Mouse (Mus musculus): ENCODE measurements at regions not wholly inside any gene's neighbourhood (a gene's known extent, or its start where the extent isn't known, plus 50 kb on each side); places are given as distances from the start of the nearest gene placed in this dataset.

DNA sequence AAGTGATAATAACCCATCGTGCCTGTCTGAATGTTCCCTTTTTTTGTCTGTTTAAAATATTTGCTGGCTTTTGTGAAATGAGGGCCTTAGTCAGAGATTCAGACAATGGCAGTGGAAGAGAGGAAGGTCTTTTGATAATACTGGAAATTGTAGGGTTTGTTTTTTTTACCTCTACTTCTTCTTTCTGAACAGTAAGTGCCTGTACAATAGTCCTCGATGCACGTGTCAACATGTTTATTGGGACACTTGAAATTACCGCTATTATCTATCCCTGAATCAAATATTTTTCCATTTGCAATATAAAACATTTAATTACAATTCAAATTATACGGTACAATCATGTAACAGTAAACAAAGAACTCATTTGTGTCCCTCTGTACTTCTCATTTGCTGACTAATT, 733.5 kb downstream of the Fam19a2 start:
- H3K4me2 ChIP-seq (ENCODE audit: low read depth, low read length) = no peak overlapping the region
- no peak overlapping the region for H3K27ac ChIP-seq
- H3K27me3 ChIP-seq (ENCODE audit: insufficient read depth, low read length) = no peaks in the 10 kb centered on the region

DNA sequence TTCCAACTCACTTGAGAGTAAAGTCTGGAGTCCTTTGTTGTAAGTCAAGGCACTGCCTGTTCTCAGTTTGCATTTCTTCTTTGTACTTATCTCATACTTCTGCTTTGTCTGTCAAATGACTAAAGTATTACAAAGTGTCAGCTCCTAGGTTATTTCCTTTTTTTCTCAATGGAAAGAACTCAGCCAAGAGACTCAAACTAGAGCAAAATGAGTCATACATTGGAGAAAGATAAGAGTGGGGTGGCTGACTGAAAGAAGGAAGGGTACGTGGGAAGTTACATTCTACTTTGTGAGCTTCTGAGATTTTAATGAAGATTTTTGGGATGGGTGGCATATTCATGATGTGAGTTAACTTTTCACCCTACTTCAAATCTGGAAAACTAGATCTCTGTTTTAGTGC, 735.2 kb downstream of the Fam19a2 start:
- Histone ChIP-seq H3K9ac (replicated peaks; ENCODE audit: low read length) (no peak overlapping the region), H3K27ac (no peak overlapping the region), H3K27me3 (ENCODE audit: insufficient read depth, low read length) (no peaks in the 10 kb centered on the region), H3K4me3 (ENCODE audit: low read length) (no peak overlapping the region), H3K36me3 (ENCODE audit: insufficient read depth, low read length) (no peaks in the 10 kb centered on the region), H3K4me2 (ENCODE audit: low read depth, low read length) (no peak overlapping the region), H3K9me3 (ENCODE audit: low read length) (no peaks in the 10 kb centered on the region), H3K4me1 (ENCODE audit: insufficient read depth, low read length) (no peaks in the 10 kb centered on the region)
- DNase-seq (ENCODE audit: low spot score) (no peak), ATAC-seq (no peak)
- 84% methylated on average over 1 of the region's 1 CpGs for WGBS
- no peak for TF ChIP-seq CTCF (IDR thresholded peaks at IDR 0.05; ENCODE audit: low read depth)

More for the DNA sequence above, 733.5 kb downstream of the Fam19a2 start:
- TF ChIP-seq CTCF (IDR thresholded peaks at IDR 0.05; ENCODE audit: low read depth) = no peak
- DNase-seq (ENCODE audit: low spot score) = no peak
- ATAC-seq = no peak
- 70% methylated on average over 5 of the region's 5 CpGs for WGBS
- H3K9me3 ChIP-seq (ENCODE audit: low read length) = no peaks in the 10 kb centered on the region
- no peak overlapping the region for H3K9ac ChIP-seq (replicated peaks; ENCODE audit: low read length)
- no peak overlapping the region for H3K4me3 ChIP-seq (ENCODE audit: low read length)
- H3K4me1 ChIP-seq (ENCODE audit: insufficient read depth, low read length) = no peaks in the 10 kb centered on the region
- no peaks in the 10 kb centered on the region for H3K36me3 ChIP-seq (ENCODE audit: insufficient read depth, low read length)

DNA sequence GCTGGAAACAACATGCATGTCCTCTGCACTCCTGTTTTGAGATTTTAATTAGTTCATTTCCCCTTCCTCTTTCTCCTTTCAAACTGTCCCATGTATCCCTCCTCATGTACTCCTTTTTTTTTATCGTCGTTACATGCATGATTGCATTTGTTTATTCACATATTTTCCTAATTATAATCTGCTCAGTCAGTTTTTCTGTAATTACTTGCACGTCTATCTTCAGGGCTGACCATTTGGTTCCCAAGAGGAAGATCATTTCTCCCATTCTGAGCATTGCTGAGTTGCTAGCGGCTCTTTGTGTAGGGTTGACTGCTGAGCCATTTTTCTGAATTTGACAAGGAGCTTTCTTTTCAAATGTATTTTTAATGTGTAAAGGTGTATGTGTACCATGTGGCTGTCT, 781.2 kb downstream of the Fam19a2 start:
- Histone ChIP-seq H3K4me3 (ENCODE audit: low read length) (no peak overlapping the region), H3K27ac (no peak overlapping the region), H3K27me3 (ENCODE audit: insufficient read depth, low read length) (no peaks in the 10 kb centered on the region), H3K4me2 (ENCODE audit: low read depth, low read length) (no peak overlapping the region), H3K4me1 (ENCODE audit: insufficient read depth, low read length) (no peaks in the 10 kb centered on the region), H3K9ac (replicated peaks; ENCODE audit: low read length) (no peak overlapping the region), H3K36me3 (ENCODE audit: insufficient read depth, low read length) (no peaks in the 10 kb centered on the region), H3K9me3 (ENCODE audit: low read length) (no peaks in the 10 kb centered on the region)
- no peak for DNase-seq (ENCODE audit: low spot score)
- no peak for TF ChIP-seq CTCF (IDR thresholded peaks at IDR 0.05; ENCODE audit: low read depth)
- 61% methylated on average over 4 of the region's 4 CpGs for WGBS
- ATAC-seq = no peak

DNA sequence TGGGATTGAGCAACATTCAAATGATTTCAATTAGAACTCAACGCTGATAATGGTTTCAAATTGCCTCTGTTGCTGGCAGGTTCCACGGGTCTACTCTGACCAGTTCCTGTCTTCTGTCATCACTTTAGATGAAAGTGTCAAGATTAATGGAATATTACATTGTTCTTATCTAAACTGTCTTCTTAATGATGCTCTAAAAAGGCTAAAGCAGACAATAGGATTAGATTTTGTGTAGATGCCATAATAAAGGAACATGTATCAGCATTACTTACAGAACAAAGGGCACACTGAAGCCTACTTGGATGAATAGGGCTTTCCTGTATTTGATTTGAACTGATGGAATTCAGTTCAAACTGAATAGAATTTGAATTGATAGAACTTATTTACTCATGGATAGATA, 782.0 kb downstream of the Fam19a2 start:
- no peaks in the 10 kb centered on the region for H3K4me1 ChIP-seq (ENCODE audit: insufficient read depth, low read length)
- no peaks in the 10 kb centered on the region for H3K27me3 ChIP-seq (ENCODE audit: insufficient read depth, low read length)
- H3K9ac ChIP-seq (replicated peaks; ENCODE audit: low read length) = no peak overlapping the region
- H3K9me3 ChIP-seq (ENCODE audit: low read length) = no peaks in the 10 kb centered on the region
- DNase-seq (ENCODE audit: low spot score) (no peak), ATAC-seq (no peak)
- 86% methylated on average over 2 of the region's 2 CpGs for WGBS
- no peak overlapping the region for H3K4me3 ChIP-seq (ENCODE audit: low read length)
- no peak overlapping the region for H3K4me2 ChIP-seq (ENCODE audit: low read depth, low read length)
- TF ChIP-seq CTCF (IDR thresholded peaks at IDR 0.05; ENCODE audit: low read depth) = no peak
- H3K36me3 ChIP-seq (ENCODE audit: insufficient read depth, low read length) = no peaks in the 10 kb centered on the region
- H3K27ac ChIP-seq = no peak overlapping the region

DNA sequence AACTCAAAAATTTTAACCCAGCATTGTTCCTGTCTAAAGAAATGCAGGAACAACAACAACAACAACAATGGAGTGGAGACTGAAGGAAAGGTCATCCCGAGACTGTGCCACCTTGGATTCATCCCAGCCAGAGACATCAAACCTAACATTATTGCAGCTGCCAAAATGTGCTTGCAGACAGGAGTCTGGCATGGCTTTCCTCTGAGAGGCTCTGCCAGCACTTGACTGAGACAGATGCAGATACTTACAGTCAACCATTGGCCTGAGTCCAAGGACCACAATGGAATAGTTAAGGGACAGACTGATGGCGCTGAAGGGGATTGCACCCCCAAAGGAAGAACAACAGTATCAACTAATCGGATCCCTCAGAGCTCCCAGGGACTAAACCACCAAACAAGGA, 819.0 kb downstream of the Fam19a2 start:
- WGBS = 41% methylated on average over 3 of the region's 3 CpGs
- Histone ChIP-seq H3K4me1 (ENCODE audit: insufficient read depth, low read length) (no peaks in the 10 kb centered on the region), H3K9me3 (ENCODE audit: low read length) (no peaks in the 10 kb centered on the region), H3K36me3 (ENCODE audit: insufficient read depth, low read length) (no peaks in the 10 kb centered on the region), H3K27me3 (ENCODE audit: insufficient read depth, low read length) (no peaks in the 10 kb centered on the region), H3K4me2 (ENCODE audit: low read depth, low read length) (no peak overlapping the region), H3K4me3 (ENCODE audit: low read length) (no peak overlapping the region), H3K27ac (no peak overlapping the region), H3K9ac (replicated peaks; ENCODE audit: low read length) (no peak overlapping the region)
- peak; percentile 36 for DNase-seq (ENCODE audit: low spot score)
- no peak for TF ChIP-seq CTCF (IDR thresholded peaks at IDR 0.05; ENCODE audit: low read depth)
- ATAC-seq = no peak

DNA sequence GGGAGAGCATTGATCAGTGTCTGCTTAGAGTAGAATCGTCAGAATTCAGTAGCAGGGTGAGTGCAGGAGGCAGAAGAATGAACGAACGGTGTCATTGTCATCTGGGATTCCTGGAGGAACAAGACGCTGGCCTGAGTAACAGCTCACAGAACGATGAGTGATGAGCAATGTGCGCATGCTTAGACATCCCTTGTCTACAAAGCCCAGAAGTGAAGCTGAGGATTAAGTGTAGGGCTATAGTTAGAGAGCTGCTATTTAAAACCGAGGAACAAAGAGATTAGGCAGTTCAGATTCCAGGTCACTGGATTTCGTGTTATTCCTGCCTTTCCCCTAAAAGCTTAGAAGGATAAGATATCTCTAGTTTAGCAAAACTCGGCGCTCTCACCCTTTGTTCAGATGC, 826.8 kb downstream of the Fam19a2 start:
- no peak for TF ChIP-seq CTCF (IDR thresholded peaks at IDR 0.05; ENCODE audit: low read depth)
- DNase-seq (ENCODE audit: low spot score) = no peak
- Histone ChIP-seq H3K4me1 (ENCODE audit: insufficient read depth, low read length) (no peaks in the 10 kb centered on the region), H3K4me3 (ENCODE audit: low read length) (no peak overlapping the region), H3K36me3 (ENCODE audit: insufficient read depth, low read length) (no peaks in the 10 kb centered on the region), H3K9me3 (ENCODE audit: low read length) (no peaks in the 10 kb centered on the region), H3K9ac (replicated peaks; ENCODE audit: low read length) (no peak overlapping the region), H3K27me3 (ENCODE audit: insufficient read depth, low read length) (no peaks in the 10 kb centered on the region), H3K27ac (no peak overlapping the region), H3K4me2 (ENCODE audit: low read depth, low read length) (no peak overlapping the region)
- ATAC-seq = no peak
- 71% methylated on average over 10 of the region's 10 CpGs for WGBS

DNA sequence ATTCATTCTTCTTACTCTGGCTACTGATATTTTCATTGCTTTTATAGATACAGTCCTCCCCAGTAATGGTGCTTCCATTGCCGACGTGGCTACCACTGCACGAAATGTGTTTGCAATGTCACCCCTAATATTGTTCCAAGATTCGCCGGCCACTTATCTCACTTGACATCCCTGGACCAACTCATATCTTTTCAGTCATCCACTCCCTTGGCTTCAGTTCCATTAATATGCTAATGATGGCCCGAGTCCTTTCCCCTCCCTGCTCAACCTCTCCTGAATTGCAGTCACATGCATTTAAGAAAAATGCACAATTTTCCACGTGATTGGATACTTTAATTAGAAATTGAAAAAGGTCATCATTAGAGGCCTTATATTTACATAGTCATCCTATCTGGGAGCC, 827.6 kb downstream of the Fam19a2 start:
- no peak for ATAC-seq
- Histone ChIP-seq H3K4me2 (ENCODE audit: low read depth, low read length) (no peak overlapping the region), H3K4me1 (ENCODE audit: insufficient read depth, low read length) (no peaks in the 10 kb centered on the region), H3K9ac (replicated peaks; ENCODE audit: low read length) (no peak overlapping the region), H3K9me3 (ENCODE audit: low read length) (no peaks in the 10 kb centered on the region), H3K4me3 (ENCODE audit: low read length) (no peak overlapping the region), H3K27ac (no peak overlapping the region), H3K27me3 (ENCODE audit: insufficient read depth, low read length) (no peaks in the 10 kb centered on the region), H3K36me3 (ENCODE audit: insufficient read depth, low read length) (no peaks in the 10 kb centered on the region)
- no peak for DNase-seq (ENCODE audit: low spot score)
- WGBS = 83% methylated on average over 7 of the region's 7 CpGs
- no peak for TF ChIP-seq CTCF (IDR thresholded peaks at IDR 0.05; ENCODE audit: low read depth)

Data from hindbrain, postnatal 0 days (tissue).